ENCODE assay signal across 22 mouse cellular contexts in genomic region chr14:120298439-120298838, GRCm38 (mm10). TPM values are rescaled to one million over a fixed set of nuclear protein-coding genes. Genes with fewer than 3 reads are reported as not detected.
DNase-seq lines count a peak whose midpoint lies in the region; ATAC-seq and TF ChIP-seq lines count a peak whose summit lies in the region.
"Had no signal": no experiment of that assay in that cellular context is flagged by ENCODE, and none has a peak within 500 bp of the region (broad histone marks: within the 10 kb centered on the region; RNA-seq: fewer than 3 reads in every experiment).

No protein-coding gene starts in this region.

- H3K4me3 ChIP-seq in heart, postnatal 0 days (ENCODE audit: low read depth, low read length) = no peak overlapping the region
- no peak overlapping the region for H3K4me3 ChIP-seq in liver, adult 2 months (ENCODE audit: insufficient read depth, low read depth, low read length)
- no peak overlapping the region for H3K4me3 ChIP-seq in liver, embryonic 12.5 days
- peak overlapping the region; percentile 4; the same call in 1 of the 2 replicates for H3K4me3 ChIP-seq in embryonic fibroblast, embryonic 13.5 days (ENCODE audit: insufficient read depth, low read length)
- H3K4me3 ChIP-seq: forebrain, embryonic 12.5 days; hindbrain, embryonic 15.5 days; stomach, embryonic 15.5 days had no signal

- peak overlapping the region; percentile 35 for H3K4me2 ChIP-seq in heart, postnatal 0 days (ENCODE audit: low read depth, low read length)
- H3K4me2 ChIP-seq in liver, embryonic 12.5 days = no peak overlapping the region
- H3K4me2 ChIP-seq: forebrain, embryonic 12.5 days; hindbrain, embryonic 15.5 days had no signal

- no peaks in the 10 kb centered on the region for H3K27me3 ChIP-seq in heart, postnatal 0 days (ENCODE audit: control insufficient read depth, insufficient read depth, low read length)
- H3K27me3 ChIP-seq in liver, adult 2 months (ENCODE audit: control insufficient read depth, insufficient read depth, low read length) = no peaks in the 10 kb centered on the region
- no peaks in the 10 kb centered on the region for H3K27me3 ChIP-seq in liver, embryonic 12.5 days (replicated peaks)
- H3K27me3 ChIP-seq: forebrain, embryonic 12.5 days; hindbrain, embryonic 15.5 days; stomach, embryonic 15.5 days had no signal

- no peak overlapping the region for H3K9ac ChIP-seq in heart, postnatal 0 days (replicated peaks; ENCODE audit: low read depth, low read length)
- no peak overlapping the region for H3K9ac ChIP-seq in liver, adult 2 months (ENCODE audit: low read depth, low read length)
- no peak overlapping the region for H3K9ac ChIP-seq in liver, embryonic 12.5 days
- H3K9ac ChIP-seq: forebrain, embryonic 12.5 days; hindbrain, embryonic 15.5 days; liver, embryonic 14.5 days; stomach, embryonic 15.5 days had no signal

- TF ChIP-seq POLR2A in liver, adult 2 months (IDR thresholded peaks at IDR 0.05; ENCODE audit: extremely low read depth, insufficient read depth, low read length) = no peak
- no peak for TF ChIP-seq POLR2A in embryonic fibroblast, embryonic 13.5 days (IDR thresholded peaks at IDR 0.05; ENCODE audit: low read depth, low read length)

- H3K27ac ChIP-seq in heart, postnatal 0 days (ENCODE audit: low read depth) = peak overlapping the region; percentile 93
- no peak overlapping the region for H3K27ac ChIP-seq in liver, adult 2 months (replicated peaks; ENCODE audit: insufficient read depth, low read depth, low read length)
- H3K27ac ChIP-seq in liver, embryonic 12.5 days = no peak overlapping the region
- peak overlapping the region; percentile 62 for H3K27ac ChIP-seq in embryonic fibroblast, embryonic 13.5 days (ENCODE audit: insufficient read depth, low read length)
- H3K27ac ChIP-seq: forebrain, embryonic 12.5 days; hindbrain, embryonic 15.5 days; liver, embryonic 14.5 days had no signal

- no peak for TF ChIP-seq CTCF in heart, postnatal 0 days (IDR thresholded peaks at IDR 0.05; ENCODE audit: low read depth)
- no peak for TF ChIP-seq CTCF in liver, adult 2 months (IDR thresholded peaks at IDR 0.05; ENCODE audit: low read depth, low read length)
- no peak for TF ChIP-seq CTCF in embryonic fibroblast, embryonic 13.5 days (IDR thresholded peaks at IDR 0.05; ENCODE audit: borderline replicate concordance, insufficient read depth, low read length)

- H3K79me2 ChIP-seq in liver, adult 2 months (ENCODE audit: control insufficient read depth, insufficient read depth, low read length) = peaks cover 37% of the 10 kb centered on the region

- ATAC-seq in heart, postnatal 0 days (ENCODE audit: insufficient read depth, low read depth) = no peak
- ATAC-seq in liver, embryonic 12.5 days = no peak
- ATAC-seq: intestine, embryonic 16.5 days; midbrain, embryonic 16.5 days had no signal

- intact Hi-C loops in heart, postnatal 36 days (cut with DNase I) = loop anchor here (5.0 kb wide), 1 partner anchor 54 kb away; no protein-coding TSS in a partner anchor

- peak; percentile 83 for DNase-seq in heart, adult 11 months
- no peak for DNase-seq in heart, adult 8-10 months (ENCODE audit: low spot score)
- DNase-seq in heart, postnatal 0 days (ENCODE audit: low spot score) = no peak
- DNase-seq in heart, postnatal 36 days = no peak
- peak; percentile 54 for DNase-seq in liver, adult 2 months (ENCODE audit: extremely low read depth, low read depth, low spot score)
- DNase-seq in cerebellum, adult 18-20 months = no peak
- DNase-seq: adrenal gland, postnatal 25 days; cerebellum, postnatal 36 days; gastrocnemius, postnatal 10 days; heart, adult 18-20 months; kidney, postnatal 10 days; lung, postnatal 36 days; thymus, adult 18-20 months; thymus, postnatal 4 days had no signal

- WGBS in heart, postnatal 0 days = 41% methylated on average over 5 of the region's 5 CpGs
- WGBS in liver, adult 2 months = 62% methylated on average over 5 of the region's 5 CpGs
- 75% methylated on average over 5 of the region's 5 CpGs for WGBS in liver, embryonic 12.5 days (ENCODE audit: insufficient replicate concordance)

- no peaks in the 10 kb centered on the region for H3K9me3 ChIP-seq in heart, postnatal 0 days (replicated peaks; ENCODE audit: control insufficient read depth, low read length)
- H3K9me3 ChIP-seq in liver, embryonic 12.5 days (replicated peaks) = no peaks in the 10 kb centered on the region
- H3K9me3 ChIP-seq: forebrain, embryonic 12.5 days; hindbrain, embryonic 15.5 days; stomach, embryonic 15.5 days had no signal

- TF ChIP-seq EP300 in heart, postnatal 0 days (IDR thresholded peaks at IDR 0.05; ENCODE audit: low read depth) = no peak

- H3K4me1 ChIP-seq in heart, postnatal 0 days (ENCODE audit: control insufficient read depth, insufficient read depth) = peaks cover 84% of the 10 kb centered on the region
- peaks cover 16% of the 10 kb centered on the region for H3K4me1 ChIP-seq in liver, adult 2 months (ENCODE audit: control insufficient read depth, insufficient read depth, low read length)
- peaks cover 44% of the 10 kb centered on the region for H3K4me1 ChIP-seq in liver, embryonic 12.5 days
- peaks cover 34% of the 10 kb centered on the region for H3K4me1 ChIP-seq in embryonic fibroblast, embryonic 13.5 days (ENCODE audit: control insufficient read depth, insufficient read depth, low read length)

- H3K36me3 ChIP-seq in heart, postnatal 0 days (replicated peaks; ENCODE audit: control insufficient read depth, insufficient read depth, low read length) = 0 out of 2 replicates have a peak, but pooled peaks cover 6% of the 10 kb centered on the region
- 0 out of 2 replicates have a peak, but pooled peaks cover 2% of the 10 kb centered on the region for H3K36me3 ChIP-seq in liver, adult 2 months (ENCODE audit: control insufficient read depth, insufficient read depth, low read length)
- no peaks in the 10 kb centered on the region for H3K36me3 ChIP-seq in liver, embryonic 12.5 days
- H3K36me3 ChIP-seq: forebrain, embryonic 12.5 days; hindbrain, embryonic 15.5 days; stomach, embryonic 15.5 days had no signal

RNA-seq across cellular contexts. Expression of gene Mbnl2, which starts 23.0 kb away (rescaled TPM):
- total RNA-seq in heart, adult 8-10 months (2022) = 100 to 1,000 TPM; 236 to 260 (median 252) TPM
- total RNA-seq in heart, postnatal 0 days (2014; rRNA removed; ENCODE audit: low replicate concordance) = 288 and 337 TPM in 2 replicates
- 136 and 137 TPM in 2 replicates for polyA plus RNA-seq in heart, postnatal 0 days (2015; fragmentation: Nextera tagmentation; extraction: Ambion mirVana)
- total RNA-seq in heart, postnatal 36 days (2021) = 100 to 1,000 TPM; 248 to 254 TPM
- 32.2 and 35.2 TPM in 2 replicates for total RNA-seq in liver, adult 2 months (2014; rRNA removed)
- polyA plus RNA-seq in liver, adult 2 months (2012; rRNA removed) = 16.4 and 17.5 TPM in 2 replicates
- 19.3 and 20.2 TPM in 2 replicates for polyA plus RNA-seq in liver, embryonic 12.5 days (2016; fragmentation: Nextera tagmentation; extraction: Ambion mirVana)
- polyA plus RNA-seq in embryonic fibroblast, embryonic 13.5 days (2011; ENCODE audit: insufficient read length, low read depth, missing spikeins) = 207 and 222 TPM in 2 replicates

Comparison
In these comparisons a context has a peak if more than half of its experiments do, and no peak if none do; other contexts are left out.
1. DNase-seq: peak in heart, adult 11 months (single experiment) and liver, adult 2 months (single experiment); none in heart, adult 8-10 months (single experiment), heart, postnatal 0 days (single experiment), heart, postnatal 36 days (0 of 2) and cerebellum, adult 18-20 months (0 of 2).
2. H3K27ac ChIP-seq: peak in heart, postnatal 0 days (single experiment) and embryonic fibroblast, embryonic 13.5 days (single experiment); none in liver, adult 2 months (single experiment) and liver, embryonic 12.5 days (single experiment).